Mouse (Mus musculus): ENCODE results near the gene Glt6d1.

DNA sequence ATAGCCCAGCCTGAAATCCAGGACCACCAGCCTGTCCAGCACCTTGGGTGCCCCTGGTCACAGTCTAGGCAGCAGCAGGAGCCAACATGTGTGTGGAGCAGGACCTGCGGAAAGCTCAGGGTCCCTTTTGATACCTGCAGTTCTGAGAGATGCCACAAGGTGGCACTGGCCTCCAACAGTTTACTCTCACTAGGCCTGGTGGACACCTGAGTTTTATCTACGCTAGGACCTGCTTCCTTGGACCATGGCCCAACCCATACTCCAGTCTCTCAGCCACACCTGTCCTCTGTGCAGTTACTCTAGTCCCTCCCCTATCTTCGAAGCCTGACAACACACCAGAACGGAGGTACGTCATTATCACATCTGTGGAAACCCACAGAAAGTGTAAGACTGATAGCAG, 20.6 kb upstream of the Glt6d1 start:
- TF ChIP-seq CTCF (conservative IDR thresholded peaks at IDR 0.05; ENCODE audit: low read length) = peak; percentile 76
- TF ChIP-seq POU5F1 (IDR thresholded peaks at IDR 0.05; ENCODE audit: borderline replicate concordance, low read length) = no peak
- TF ChIP-seq NANOG (IDR thresholded peaks at IDR 0.05; ENCODE audit: borderline replicate concordance, low read length) = no peak
